Mouse (Mus musculus) forebrain, embryonic 16.5 days (tissue): ENCODE results near the gene Hmgcl. TPM values are rescaled to one million over a fixed set of nuclear protein-coding genes. Genes with fewer than 3 reads are reported as not detected.

Experiments
- ATAC-seq: fragments of 200-750 bp; cut with Nextera tagmentation; 2 replicates; pipeline ENCODE4 v1.8.0; 2017; ENCODE audit warnings: mild to moderate bottlenecking, moderate library complexity
- H3K27ac ChIP-seq: fragments of 300-500 bp; sonication (generic); 2 replicates; pipeline ENCODE4 v1.5.1; 2014; ENCODE audit warnings: low read length, control low read depth
- H3K27me3 ChIP-seq: fragments of 300-500 bp; sonication (generic); replicated peaks from 2 replicates; pipeline ENCODE4 v1.6.1; 2014; ENCODE audit warnings: low read length; ENCODE audit not compliant: control insufficient read depth, insufficient read depth
- H3K36me3 ChIP-seq: fragments of 300-500 bp; sonication (generic); 2 replicates; pipeline ENCODE4 v1.6.1; 2014; ENCODE audit not compliant: control insufficient read depth, insufficient read depth
- H3K4me1 ChIP-seq: fragments of 300-500 bp; sonication (generic); replicated peaks from 2 replicates; pipeline ENCODE4 v1.6.1; 2014; ENCODE audit warnings: low read length; ENCODE audit not compliant: control insufficient read depth, insufficient read depth
- H3K4me2 ChIP-seq: fragments of 300-500 bp; sonication (generic); 2 replicates; pipeline ENCODE4 v1.6.1; 2014; ENCODE audit warnings: mild to moderate bottlenecking, low read length, control low read depth
- H3K4me3 ChIP-seq: fragments of 300-500 bp; sonication (generic); replicated peaks from 2 replicates; pipeline ENCODE4 v1.5.1; 2014; ENCODE audit warnings: mild to moderate bottlenecking, low read length, control low read depth
- H3K9ac ChIP-seq: fragments of 300-500 bp; sonication (generic); replicated peaks from 2 replicates; pipeline ENCODE4 v1.6.1; 2014; ENCODE audit warnings: low read depth, low read length, control low read depth
- H3K9me3 ChIP-seq: fragments of 300-500 bp; sonication (generic); 2 replicates; pipeline ENCODE4 v1.6.1; 2016; ENCODE audit warnings: low read length; ENCODE audit not compliant: control insufficient read depth
- WGBS: fragments of 180-500 bp; shearing (Covaris S2); extraction: QIAGEN DNeasy Blood & Tissue Kit; methylation state at CpG from one replicate; pipeline ENCODE4 v1.1.7; 2014; 5-methylcytosine and 5-hydroxymethylcytosine counted together
- polyA plus RNA-seq: library from polyadenylated mRNA; unstranded; fragments of >200 nt; fragmentation: Nextera tagmentation; extraction: Ambion mirVana; gene quantifications from 2 replicates; pipeline ENCODE4 v1.2.1, GENCODE M21; 2015

Gene Hmgcl
- polyA plus RNA-seq, 1 experiment from 2014 or later = 67.9 TPM

- no peaks in the 10 kb centered on the region for H3K27me3 ChIP-seq
- peaks cover 17% of the 10 kb centered on the region for H3K4me1 ChIP-seq
- 81% methylated on average over 10 of the region's 10 CpGs for WGBS
- no peak overlapping the region for H3K4me2 ChIP-seq
- H3K9me3 ChIP-seq = 0 out of 2 replicates have a peak, but pooled peaks cover 2% of the 10 kb centered on the region
- H3K36me3 ChIP-seq = peaks cover 7% of the 10 kb centered on the region
- no peak overlapping the region for H3K27ac ChIP-seq
- H3K9ac ChIP-seq = no peak overlapping the region
- no peak overlapping the region for H3K4me3 ChIP-seq
- no peak for ATAC-seq
These were observed 3.2 kb downstream of the Hmgcl start for GRCm38 (mm10) chr4:135949475-135949874.

DNA sequence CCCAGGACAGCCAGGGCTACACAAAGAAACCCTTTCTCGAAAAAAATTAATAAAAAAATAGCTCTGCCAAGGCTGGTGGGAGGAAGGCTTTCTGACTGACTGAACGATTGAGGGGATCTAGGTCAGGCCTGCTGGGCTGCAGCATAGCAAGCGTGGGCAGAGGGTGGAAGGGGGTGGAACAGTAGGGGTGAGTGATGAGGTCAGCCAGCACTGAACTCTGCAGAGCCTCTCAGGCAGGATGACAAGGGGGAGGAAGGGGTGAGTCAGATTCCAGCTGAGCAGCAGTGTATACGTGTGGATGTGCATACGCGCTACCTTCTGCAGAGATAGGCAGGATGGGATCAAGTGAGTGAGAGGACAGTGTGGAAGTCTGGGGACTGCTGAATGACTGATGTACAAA is 3.7 kb downstream of the Hmgcl start:
- H3K4me2 ChIP-seq = no peak overlapping the region
- 74% methylated on average over 6 of the region's 6 CpGs for WGBS
- H3K9ac ChIP-seq = no peak overlapping the region
- no peak for ATAC-seq
- H3K27ac ChIP-seq = no peak overlapping the region
- H3K9me3 ChIP-seq = 0 out of 2 replicates have a peak, but pooled peaks cover 2% of the 10 kb centered on the region
- H3K27me3 ChIP-seq = no peaks in the 10 kb centered on the region
- peaks cover 8% of the 10 kb centered on the region for H3K36me3 ChIP-seq
- no peak overlapping the region for H3K4me3 ChIP-seq
- H3K4me1 ChIP-seq = peaks cover 17% of the 10 kb centered on the region

DNA sequence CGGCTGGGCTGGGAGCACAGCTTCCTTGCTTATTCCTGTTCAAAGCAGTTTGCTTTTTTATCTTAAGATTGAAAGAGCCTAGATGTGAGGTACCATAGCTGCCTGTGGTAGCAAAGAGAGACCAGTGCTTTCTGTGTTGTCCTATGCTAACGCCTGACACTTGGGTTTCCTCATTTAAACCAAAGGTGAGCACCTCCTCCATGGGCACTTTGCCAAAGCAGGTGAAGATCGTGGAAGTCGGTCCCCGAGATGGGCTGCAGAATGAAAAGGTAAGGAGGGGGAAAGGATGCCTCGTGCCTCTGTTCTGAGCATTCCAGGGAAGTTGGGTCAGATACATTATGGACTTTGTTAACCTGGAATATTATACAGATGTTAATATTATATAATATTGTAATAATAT is 4.1 kb downstream of the Hmgcl start:
- no peaks in the 10 kb centered on the region for H3K27me3 ChIP-seq
- H3K27ac ChIP-seq = no peak overlapping the region
- no peak overlapping the region for H3K4me3 ChIP-seq
- no peak overlapping the region for H3K4me2 ChIP-seq
- H3K9ac ChIP-seq = no peak overlapping the region
- no peak for ATAC-seq
- H3K4me1 ChIP-seq = peaks cover 17% of the 10 kb centered on the region
- H3K36me3 ChIP-seq = peaks cover 10% of the 10 kb centered on the region
- 0 out of 2 replicates have a peak, but pooled peaks cover 2% of the 10 kb centered on the region for H3K9me3 ChIP-seq
- 86% methylated on average over 6 of the region's 6 CpGs for WGBS

- WGBS = 92% methylated on average over 3 of the region's 3 CpGs
- H3K27me3 ChIP-seq = no peaks in the 10 kb centered on the region
These were observed 5.3 kb downstream of the Hmgcl start for GRCm38 (mm10) chr4:135951505-135951904.

DNA sequence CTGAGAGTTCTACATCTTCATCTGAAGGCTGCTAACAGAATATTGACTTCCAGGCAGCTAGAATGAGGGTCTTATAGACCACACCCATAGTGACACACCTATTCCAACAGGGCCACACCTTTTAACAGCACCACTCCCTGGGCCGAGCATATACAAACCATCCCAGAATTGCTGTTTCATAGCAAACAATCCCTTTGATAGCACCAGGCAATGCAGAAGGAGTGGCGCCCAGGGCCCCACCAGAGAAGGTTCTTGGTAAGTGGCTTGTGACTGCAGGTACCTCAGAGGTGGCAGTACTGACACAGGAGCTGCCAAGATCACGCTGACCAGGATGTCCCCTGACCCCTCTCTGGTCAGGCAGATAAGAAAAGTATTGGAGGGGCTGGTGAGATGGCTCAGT is 6.9 kb downstream of the Hmgcl start:
- WGBS = 89% methylated on average over 3 of the region's 3 CpGs
- Histone ChIP-seq H3K36me3 (peaks cover 10% of the 10 kb centered on the region), H3K4me3 (no peak overlapping the region), H3K4me2 (no peak overlapping the region), H3K9ac (no peak overlapping the region), H3K9me3 (0 out of 2 replicates have a peak, but pooled peaks cover 2% of the 10 kb centered on the region), H3K4me1 (peaks cover 3% of the 10 kb centered on the region), H3K27ac (no peak overlapping the region), H3K27me3 (no peaks in the 10 kb centered on the region)
- no peak for ATAC-seq

More at GRCm38 (mm10) chr4:135951505-135951904, 5.3 kb downstream of the Hmgcl start:
- Histone ChIP-seq H3K36me3 (peaks cover 10% of the 10 kb centered on the region), H3K4me2 (no peak overlapping the region), H3K4me1 (peaks cover 13% of the 10 kb centered on the region), H3K27ac (no peak overlapping the region), H3K9ac (no peak overlapping the region), H3K4me3 (no peak overlapping the region), H3K9me3 (0 out of 2 replicates have a peak, but pooled peaks cover 2% of the 10 kb centered on the region)
- no peak for ATAC-seq

DNA sequence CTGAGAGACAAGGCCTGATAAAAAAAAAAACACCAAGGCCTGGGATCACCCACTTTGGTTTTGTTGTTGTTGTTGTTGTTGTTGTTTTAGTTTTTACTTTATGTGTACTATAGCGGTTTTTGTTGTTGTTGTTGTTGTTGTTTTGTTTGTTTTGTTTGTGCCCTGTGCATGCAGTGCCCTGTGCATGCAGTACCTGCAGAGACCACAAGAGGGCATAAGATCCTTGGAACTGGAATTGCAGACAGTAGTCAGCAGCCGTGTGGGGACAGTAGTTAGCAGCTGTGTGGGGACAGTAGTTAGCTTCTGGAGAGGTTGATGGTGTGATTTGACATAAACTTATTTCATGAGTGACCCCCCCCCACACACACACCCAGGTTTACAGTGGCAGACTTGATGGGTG is 8.0 kb downstream of the Hmgcl start:
- H3K4me2 ChIP-seq = no peak overlapping the region
- no peaks in the 10 kb centered on the region for H3K4me1 ChIP-seq
- H3K27me3 ChIP-seq = no peaks in the 10 kb centered on the region
- 0 out of 2 replicates have a peak, but pooled peaks cover 2% of the 10 kb centered on the region for H3K9me3 ChIP-seq
- ATAC-seq = peak; percentile 60
- WGBS = 7% methylated on average over 2 of the region's 2 CpGs
- no peak overlapping the region for H3K4me3 ChIP-seq
- peaks cover 10% of the 10 kb centered on the region for H3K36me3 ChIP-seq
- no peak overlapping the region for H3K9ac ChIP-seq
- H3K27ac ChIP-seq = no peak overlapping the region

DNA sequence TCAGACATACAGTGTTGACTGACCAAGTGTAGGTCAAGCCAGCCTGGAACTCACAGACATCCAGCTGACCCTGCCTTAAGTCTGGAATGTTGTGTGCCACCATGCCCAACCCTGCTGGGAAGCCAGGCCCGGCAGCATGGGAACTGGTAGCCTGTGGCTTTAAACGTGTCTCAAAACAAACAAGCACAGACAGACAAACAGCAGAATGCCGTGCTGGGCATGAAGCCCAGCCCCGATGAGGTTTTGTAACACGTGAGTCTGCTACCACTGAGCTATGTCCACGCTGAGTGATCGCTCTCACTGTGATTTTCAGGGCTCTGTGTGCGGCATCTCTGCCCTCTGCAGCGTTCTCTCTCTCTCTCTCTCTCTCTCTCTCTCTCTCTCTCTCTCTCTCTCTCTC is 9.6 kb downstream of the Hmgcl start:
- Histone ChIP-seq H3K9me3 (0 out of 2 replicates have a peak, but pooled peaks cover 2% of the 10 kb centered on the region), H3K27me3 (no peaks in the 10 kb centered on the region), H3K36me3 (peaks cover 13% of the 10 kb centered on the region), H3K27ac (no peak overlapping the region), H3K4me2 (no peak overlapping the region), H3K4me1 (no peaks in the 10 kb centered on the region), H3K4me3 (no peak overlapping the region), H3K9ac (no peak overlapping the region)
- 85% methylated on average over 9 of the region's 9 CpGs for WGBS
- ATAC-seq = no peak

- Histone ChIP-seq H3K4me1 (peaks cover 6% of the 10 kb centered on the region), H3K36me3 (peaks cover 6% of the 10 kb centered on the region; the same call in 1 of the 2 replicates), H3K9ac (no peak overlapping the region), H3K27ac (no peak overlapping the region), H3K4me2 (no peak overlapping the region), H3K4me3 (no peak overlapping the region), H3K9me3 (no peaks in the 10 kb centered on the region), H3K27me3 (no peaks in the 10 kb centered on the region)
- no peak for ATAC-seq
- 63% methylated on average over 8 of the region's 8 CpGs for WGBS
These were observed 12.1 kb downstream of the Hmgcl start for GRCm38 (mm10) chr4:135958354-135958753.

- 21% methylated on average over 5 of the region's 5 CpGs for WGBS
- H3K27ac ChIP-seq = no peak overlapping the region
- H3K4me3 ChIP-seq = no peak overlapping the region
- peaks cover 4% of the 10 kb centered on the region; the same call in 1 of the 2 replicates for H3K36me3 ChIP-seq
- no peaks in the 10 kb centered on the region for H3K27me3 ChIP-seq
- H3K9ac ChIP-seq = no peak overlapping the region
- no peaks in the 10 kb centered on the region for H3K9me3 ChIP-seq
- peaks cover 16% of the 10 kb centered on the region for H3K4me1 ChIP-seq
- no peak overlapping the region for H3K4me2 ChIP-seq
- ATAC-seq = no peak
These were observed 14.5 kb downstream of the Hmgcl start for GRCm38 (mm10) chr4:135960717-135961116.

DNA sequence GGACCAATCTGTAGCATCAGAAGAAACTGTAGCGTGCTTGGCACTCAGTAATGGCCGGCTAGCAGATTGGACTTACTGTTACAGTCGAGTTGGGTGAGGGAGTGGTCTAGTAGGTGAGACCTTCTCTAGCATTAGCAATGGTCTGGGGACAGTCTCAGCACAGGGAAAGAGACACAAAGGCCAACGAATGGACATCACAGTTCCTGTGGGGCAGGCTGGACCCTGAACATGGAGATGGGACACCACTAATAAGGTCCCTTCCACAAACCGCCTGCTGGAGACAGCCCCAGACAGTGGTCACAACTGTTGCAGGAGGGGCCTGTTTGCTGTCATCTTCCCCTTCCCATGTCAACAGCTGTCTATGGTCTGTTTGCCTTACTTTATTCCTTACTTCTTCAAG is 15.5 kb downstream of the Hmgcl start:
- no peaks in the 10 kb centered on the region for H3K9me3 ChIP-seq
- no peak for ATAC-seq
- no peak overlapping the region for H3K27ac ChIP-seq
- WGBS = 90% methylated on average over 5 of the region's 5 CpGs
- peaks cover 4% of the 10 kb centered on the region; the same call in 1 of the 2 replicates for H3K36me3 ChIP-seq
- H3K4me3 ChIP-seq = no peak overlapping the region
- no peak overlapping the region for H3K4me2 ChIP-seq
- H3K4me1 ChIP-seq = peaks cover 16% of the 10 kb centered on the region
- no peaks in the 10 kb centered on the region for H3K27me3 ChIP-seq
- H3K9ac ChIP-seq = no peak overlapping the region
